Mouse (Mus musculus) spleen, postnatal 0 days (tissue): Measurements from ENCODE around the gene Fbxl22. TPM values are rescaled to one million over a fixed set of nuclear protein-coding genes. Genes with fewer than 3 reads are reported as not detected.

Experiments
- polyA plus RNA-seq: library from polyadenylated mRNA; unstranded; fragments of >200 nt; fragmentation: Nextera tagmentation; extraction: Ambion mirVana; gene quantifications from 2 replicates; pipeline ENCODE4 v1.2.1, GENCODE M21; 2015

Fbxl22 gene
- 2.2 and 3.0 TPM in 2 replicates for polyA plus RNA-seq

DNA sequence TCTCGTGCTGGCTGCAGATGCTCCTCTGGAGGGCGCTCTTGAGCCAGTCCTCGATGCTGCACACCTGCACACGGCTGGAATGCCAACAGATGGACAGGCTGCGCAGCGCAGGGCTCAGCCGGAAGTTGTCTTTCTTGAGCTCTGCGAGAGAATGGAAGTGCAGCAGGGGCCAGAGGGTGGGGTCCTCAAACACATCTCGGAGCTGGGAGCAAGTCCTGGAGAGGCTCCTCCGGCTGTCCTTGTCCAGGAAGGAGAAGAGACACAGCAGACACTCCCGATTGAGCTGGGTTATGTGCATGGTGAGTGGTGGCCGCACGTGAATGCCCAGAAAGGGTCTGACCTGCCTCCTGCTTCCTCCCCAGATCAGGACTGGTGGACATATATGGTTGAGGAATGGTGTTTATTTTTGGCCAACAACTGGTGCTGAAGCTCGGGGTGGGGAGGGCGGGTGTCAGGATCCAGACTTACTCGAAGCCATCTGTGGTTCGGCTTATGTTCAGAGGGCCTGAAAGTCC, at the start of gene Fbxl22:
Gene Fbxl22 (minus strand): TSS at position 338 of the 515 bp plus-strand sequence.

Other genes with a start within 250 kb of the Fbxl22 start
- 34.0 and 34.1 TPM in 2 replicates for gene Herc1, start 164.1 kb downstream of the Fbxl22 start, polyA plus RNA-seq
- gene Usp3, start 78.5 kb upstream of the Fbxl22 start, polyA plus RNA-seq = 25.7 and 33.9 TPM in 2 replicates
- 0.18 and 0.32 TPM in 2 replicates for gene Car12, start 199.1 kb upstream of the Fbxl22 start, polyA plus RNA-seq